Mouse (Mus musculus) cerebellum, adult 18-20 months (tissue): ENCODE results near the gene Fam117b.

Experiments
- DNase-seq, 2 experiments: peaks; one replicate each; pipeline ENCODE4 v3.0.0; 2021

Gene Fam117b

DNA sequence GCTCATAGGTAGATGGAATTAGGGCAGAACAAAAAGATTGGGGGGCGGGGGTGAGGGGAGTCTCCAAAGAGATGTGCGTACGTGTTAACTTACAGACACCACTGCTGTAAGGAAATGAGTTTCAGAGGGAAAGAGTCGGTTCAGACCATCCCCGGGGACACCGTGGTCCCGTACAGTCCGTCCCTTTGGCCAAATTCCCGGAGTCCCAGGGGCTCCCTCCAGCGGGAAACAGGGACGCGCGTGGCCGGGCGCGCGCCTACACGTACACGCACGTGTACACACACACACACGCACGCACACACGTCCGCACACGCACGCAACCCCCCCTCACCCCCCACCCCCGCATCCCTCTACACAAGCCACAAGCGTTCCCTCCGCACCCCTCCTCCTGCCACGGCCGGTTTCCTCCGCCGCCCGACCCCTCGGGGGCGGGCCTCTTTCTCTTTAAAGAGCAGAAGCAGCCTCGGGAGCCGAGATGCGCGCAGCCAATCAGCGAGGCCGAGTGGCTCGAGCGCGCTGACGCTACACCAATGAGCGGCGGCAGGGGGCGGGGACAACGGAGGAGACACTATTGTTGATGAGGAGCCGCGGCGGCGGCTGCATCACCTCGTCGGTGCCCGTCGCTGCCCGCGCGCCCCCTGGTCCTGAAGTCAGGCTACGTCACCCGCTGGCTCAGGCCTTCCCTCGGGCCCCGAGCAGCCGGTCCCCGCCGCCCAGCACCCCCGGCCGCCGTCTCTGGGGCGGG lies at the start of gene Fam117b:
Gene Fam117b, plus strand, starts transcription at position 594 of the 745 bp plus-strand sequence.
- DNase-seq: peak; percentile 98

DNA sequence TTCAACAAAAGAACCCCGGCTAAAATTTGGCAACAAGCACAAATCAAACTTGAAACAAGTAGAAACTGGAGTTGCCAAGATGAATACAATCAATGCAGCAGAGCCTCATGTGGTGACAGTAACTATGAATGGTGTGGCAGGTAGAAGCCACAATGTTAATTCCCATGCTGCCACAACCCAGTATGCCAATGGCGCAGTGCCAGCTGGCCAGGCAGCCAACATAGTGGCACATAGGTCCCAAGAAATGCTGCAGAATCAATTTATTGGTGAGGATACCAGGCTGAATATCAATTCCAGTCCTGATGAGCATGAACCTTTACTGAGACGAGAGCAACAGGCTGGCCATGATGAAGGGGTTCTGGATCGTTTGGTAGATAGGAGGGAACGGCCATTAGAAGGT lies 44.8 kb upstream of the Fam117b start:
- DNase-seq: peak; percentile 21 to 22

DNA sequence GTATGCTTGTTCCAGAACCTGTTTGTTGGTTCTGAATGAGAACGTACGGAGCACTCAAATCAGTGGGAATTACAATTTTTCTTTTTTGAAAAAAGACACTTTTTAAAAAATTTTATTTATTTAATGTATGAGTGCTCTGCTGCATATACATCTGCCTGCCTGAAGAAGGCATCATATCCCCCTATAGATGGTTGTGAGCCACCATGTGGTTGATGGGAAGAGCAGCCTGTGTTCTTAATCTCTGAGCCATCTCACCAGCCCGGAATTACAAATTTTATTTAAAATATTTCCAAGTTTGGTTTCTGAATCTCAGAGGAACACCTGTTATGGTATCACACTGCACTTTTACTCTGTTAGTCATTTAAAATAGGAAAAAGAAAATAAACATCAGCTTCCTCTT lies 38.8 kb upstream of the Fam117b start:
- DNase-seq: no peak

- DNase-seq: no peak
Measured at GRCm38 (mm10) chr1:59878098-59878497, 34.7 kb upstream of the Fam117b start.

DNA sequence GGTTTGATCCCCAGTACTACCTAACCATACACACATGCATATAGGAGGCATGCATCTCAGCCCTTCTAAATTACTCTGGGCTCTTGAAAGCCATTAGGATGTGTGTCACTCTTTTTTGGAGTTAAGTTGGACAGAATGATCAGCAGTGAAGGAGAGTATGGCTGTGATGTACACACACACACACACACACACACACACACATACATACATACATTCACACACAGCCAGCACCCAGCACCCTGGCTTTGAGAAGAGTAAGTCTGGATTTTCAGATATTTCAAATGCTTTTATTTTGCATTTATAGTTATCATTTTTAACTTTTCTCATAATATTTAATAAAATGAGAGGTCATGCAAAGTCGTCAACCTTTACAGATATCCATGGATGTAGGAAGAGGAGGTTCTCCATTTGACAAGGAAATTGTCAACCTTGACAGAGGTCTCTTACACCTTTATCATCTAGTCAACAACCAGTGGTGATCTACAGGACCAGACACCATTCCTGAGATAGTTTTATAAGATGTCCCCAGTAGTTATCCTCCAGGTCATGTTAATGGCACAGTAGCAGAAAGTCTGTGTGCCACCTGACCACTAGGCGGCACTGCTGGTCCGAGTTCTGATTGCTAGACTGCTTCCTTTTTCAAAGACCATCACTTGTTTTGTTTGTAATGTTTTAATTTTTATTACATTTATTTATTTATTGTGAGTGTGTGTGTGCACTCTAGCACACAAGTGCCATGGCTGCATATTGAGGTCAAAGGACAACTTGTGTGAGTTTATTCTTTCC lies 29.3 kb upstream of the Fam117b start:
- peak; percentile 77 to 84 for DNase-seq

- DNase-seq: no peak
Measured at GRCm38 (mm10) chr1:59886899-59887298, 25.9 kb upstream of the Fam117b start.

DNA sequence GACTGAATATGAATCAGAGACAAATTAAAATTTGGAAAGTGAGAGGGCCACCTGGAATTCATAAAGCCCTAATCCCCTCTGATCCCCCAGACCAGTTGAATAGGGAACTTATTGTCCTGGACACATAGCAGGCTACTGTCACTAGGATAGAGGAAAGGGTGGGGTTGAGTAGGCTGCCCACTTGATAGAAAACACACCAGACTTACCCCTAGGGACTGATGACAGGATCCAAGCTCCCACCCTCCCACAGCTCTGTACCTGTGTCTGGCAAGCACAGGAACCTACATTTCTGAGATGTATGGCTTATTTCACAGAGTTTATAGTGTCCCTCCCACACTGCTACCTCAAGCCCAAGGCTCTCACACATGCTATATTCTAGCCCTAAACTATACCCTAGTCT lies 24.8 kb upstream of the Fam117b start:
- DNase-seq: no peak

DNA sequence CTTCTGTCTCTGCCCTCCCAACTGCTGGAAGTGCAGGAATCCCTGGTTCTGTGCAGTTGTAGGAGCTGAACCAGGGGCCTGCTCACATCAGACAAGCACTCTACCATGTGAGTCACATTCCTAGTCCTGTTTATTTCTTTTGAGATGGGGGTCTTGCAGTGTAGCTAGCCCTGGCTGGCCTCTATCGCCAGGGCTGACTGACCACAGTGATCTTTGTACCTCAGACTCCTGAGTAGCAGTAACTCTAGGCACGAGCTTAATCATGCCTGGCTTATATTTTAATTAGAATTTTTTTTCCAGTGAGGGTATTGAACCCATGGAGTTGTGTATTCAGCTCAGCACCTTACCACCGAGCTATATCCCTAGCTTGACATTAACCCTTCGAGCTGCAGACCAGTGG lies 21.6 kb upstream of the Fam117b start:
- no peak for DNase-seq

DNA sequence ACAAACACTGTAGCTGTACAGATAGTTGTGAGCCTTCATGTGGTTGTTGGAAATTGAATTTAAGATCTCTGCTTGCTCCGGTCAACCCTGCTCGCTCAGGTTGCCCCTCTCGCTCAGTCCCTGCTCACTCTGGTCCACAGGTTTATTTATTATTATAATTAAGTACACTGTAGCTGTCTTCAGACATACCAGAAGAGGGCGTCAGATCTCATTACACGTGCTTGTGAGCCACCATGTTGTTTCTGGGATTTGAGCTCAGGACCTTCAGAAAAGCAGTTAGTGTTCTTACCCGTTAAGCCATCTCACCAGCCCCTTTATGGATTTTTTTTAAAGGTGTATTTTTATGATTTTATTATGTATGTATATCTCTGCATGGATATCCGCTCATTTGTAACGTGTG lies 20.0 kb upstream of the Fam117b start:
- no peak for DNase-seq

GRCm38 (mm10) chr1:59894025-59894424 lies 18.8 kb upstream of the Fam117b start:
- no peak for DNase-seq

- DNase-seq: no peak
Measured at GRCm38 (mm10) chr1:59895456-59895855, 17.4 kb upstream of the Fam117b start.

- DNase-seq: no peak
Measured at GRCm38 (mm10) chr1:59897147-59897798, 15.5 kb upstream of the Fam117b start.

DNA sequence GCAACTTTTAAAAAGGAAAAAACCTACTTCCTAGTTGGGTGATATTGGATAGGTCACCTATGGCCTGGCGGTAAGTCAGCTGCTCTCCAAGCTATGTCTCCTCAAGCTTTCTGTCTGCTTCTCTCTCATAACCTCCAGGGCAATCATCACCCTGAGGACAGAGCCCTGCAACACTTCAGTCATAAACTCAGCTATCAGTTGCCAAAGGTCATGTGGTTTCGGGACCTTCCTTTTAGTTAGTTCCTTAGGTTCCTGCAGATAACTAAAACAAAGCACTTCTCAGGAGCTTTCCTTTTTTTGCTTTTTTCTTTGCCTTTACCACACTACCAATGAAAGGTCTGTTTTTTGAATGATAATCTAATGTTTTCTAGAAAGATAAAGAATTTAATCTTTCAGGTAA lies 13.1 kb upstream of the Fam117b start:
- DNase-seq: no peak

- no peak for DNase-seq
Measured at GRCm38 (mm10) chr1:59901082-59901876, 11.5 kb upstream of the Fam117b start.

GRCm38 (mm10) chr1:59902634-59903033 lies 10.2 kb upstream of the Fam117b start:
- DNase-seq: no peak

GRCm38 (mm10) chr1:59904630-59905295 lies 8.0 kb upstream of the Fam117b start:
- no peak for DNase-seq

DNA sequence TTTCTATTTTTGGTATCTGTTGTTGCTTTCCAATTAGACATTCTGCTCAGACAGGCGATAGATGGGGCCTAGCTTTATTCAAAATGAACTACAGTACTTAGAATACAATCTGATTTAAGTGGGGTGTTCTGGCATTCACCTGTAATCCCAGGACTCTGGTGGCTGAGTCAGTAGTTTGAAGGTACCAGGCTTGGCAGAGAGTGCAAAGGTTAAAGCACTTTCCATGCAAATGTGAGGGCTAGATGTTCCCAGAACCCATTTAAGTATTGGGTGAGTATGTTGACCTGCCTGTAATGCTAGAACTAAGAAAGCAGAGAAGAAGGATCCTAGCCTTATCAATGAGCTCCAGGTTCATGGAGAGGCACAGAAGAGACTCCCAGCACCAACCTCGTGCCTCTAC lies 6.9 kb upstream of the Fam117b start:
- DNase-seq: no peak

DNA sequence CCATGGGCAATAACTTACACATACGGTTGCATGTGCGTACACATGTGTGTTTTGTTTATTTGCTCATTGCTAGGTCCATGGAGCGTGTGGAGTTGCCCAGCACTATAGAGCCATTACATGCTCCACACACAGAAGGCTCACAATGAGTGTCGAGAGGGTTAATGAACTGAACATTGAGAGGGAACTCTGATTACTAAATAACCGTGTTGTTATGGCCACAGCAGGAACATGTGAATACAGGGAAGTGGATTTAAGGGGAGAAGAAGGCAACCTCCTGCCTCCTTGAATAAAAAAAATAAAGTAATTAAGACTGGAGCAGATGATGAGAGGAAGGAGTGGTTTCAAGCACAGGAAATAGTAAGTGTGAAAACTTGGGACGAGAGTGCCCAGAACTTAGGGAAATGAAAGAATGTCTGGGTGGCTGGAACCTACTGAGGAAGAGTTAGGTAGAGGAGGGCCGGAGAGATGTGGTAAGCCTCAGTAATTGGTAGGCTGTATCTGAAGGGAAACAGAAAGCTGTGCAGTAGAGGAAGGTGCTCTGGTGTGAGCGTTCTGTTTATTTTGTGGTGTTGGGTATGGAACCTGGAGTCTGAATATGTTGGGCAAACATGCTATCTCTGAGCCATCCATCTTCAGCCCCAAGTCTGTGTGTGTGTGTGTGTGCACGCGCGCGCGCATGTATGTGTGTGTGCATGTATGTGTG lies 5.8 kb upstream of the Fam117b start:
- no peak for DNase-seq

GRCm38 (mm10) chr1:59907700-59908099 lies 5.1 kb upstream of the Fam117b start:
- DNase-seq: no peak

DNA sequence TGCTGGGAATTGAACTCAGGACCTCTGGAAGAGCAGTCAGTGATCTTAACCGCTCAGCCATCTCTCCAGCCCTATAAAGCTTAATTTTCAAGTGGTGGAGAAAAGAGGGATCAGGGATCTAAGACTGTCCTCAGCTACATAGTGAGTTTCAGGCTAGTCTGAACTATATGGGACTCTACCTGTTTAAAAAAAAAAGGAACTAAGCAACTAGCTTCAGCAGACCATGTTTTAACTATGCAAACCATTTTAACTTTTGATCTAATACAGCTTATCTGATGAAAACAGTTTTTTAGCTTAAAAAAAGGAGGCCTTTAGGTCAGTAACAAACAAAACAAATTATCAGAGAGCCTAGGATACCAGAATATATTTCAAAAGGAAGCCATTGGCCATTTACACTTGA lies 1.9 kb upstream of the Fam117b start:
- no peak for DNase-seq

DNA sequence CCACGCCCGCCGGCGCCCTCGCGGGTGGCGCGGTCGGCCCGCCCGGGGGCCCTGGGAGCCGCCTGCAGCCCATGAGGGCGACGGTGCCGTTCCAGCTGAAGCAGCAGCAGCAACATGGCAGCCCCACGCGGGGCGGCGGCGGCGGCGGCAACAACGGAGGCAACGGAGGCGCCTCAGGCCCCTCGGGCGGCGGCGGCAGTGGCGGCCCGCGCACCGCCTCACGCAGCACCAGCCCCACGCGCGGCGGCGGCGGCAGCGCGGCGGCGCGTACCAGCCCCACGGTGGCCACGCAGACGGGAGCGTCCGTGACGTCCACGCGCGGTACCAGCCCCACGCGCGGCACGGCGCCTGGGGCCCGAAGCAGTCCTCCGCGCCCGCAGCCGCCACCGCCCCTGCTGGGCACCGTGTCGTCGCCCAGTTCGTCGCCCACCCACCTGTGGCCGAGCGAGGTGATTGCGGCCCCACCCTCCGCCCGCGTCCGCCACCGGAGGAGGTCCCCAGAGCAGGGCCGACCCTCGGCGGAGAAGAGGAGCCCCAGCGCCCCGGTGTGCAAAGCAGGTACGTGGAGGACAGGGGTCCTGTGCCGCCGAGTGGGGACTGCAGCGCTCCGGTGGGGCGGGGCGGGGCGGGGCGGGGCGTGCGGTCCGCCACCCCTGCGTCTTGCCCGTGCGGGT lies 526 bp downstream of the Fam117b start:
- peak; percentile 64 to 77 for DNase-seq
